Mouse (Mus musculus) midbrain, embryonic 14.5 days (tissue): ENCODE results near the gene Rpl10l. TPM values are rescaled to one million over a fixed set of nuclear protein-coding genes. Genes with fewer than 3 reads are reported as not detected.

Experiments
- ATAC-seq: fragments of 200-750 bp; cut with Nextera tagmentation; 2 replicates; pipeline ENCODE4 v1.8.0; 2017; ENCODE audit warnings: moderate number of reproducible peaks, moderate library complexity; ENCODE audit not compliant: low FRiP score, low TSS enrichment
- DNase-seq: peaks from one replicate; pipeline ENCODE4 v3.0.0-alpha.2; 2015
- H3K27ac ChIP-seq: fragments of 300-500 bp; sonication (generic); replicated peaks from 2 replicates; pipeline ENCODE4 v1.5.1; 2014; ENCODE audit warnings: mild to moderate bottlenecking, low read depth, low read length, moderate library complexity
- H3K27me3 ChIP-seq: fragments of 300-500 bp; sonication (generic); 2 replicates; pipeline ENCODE4 v1.6.1; 2014; ENCODE audit warnings: low read length, control low read depth, mixed read lengths; ENCODE audit not compliant: control insufficient read depth, insufficient read depth
- H3K36me3 ChIP-seq: fragments of 300-500 bp; sonication (generic); 2 replicates; pipeline ENCODE4 v1.6.1; 2014; ENCODE audit warnings: low read length, control low read depth; ENCODE audit not compliant: control insufficient read depth, insufficient read depth
- H3K4me1 ChIP-seq: fragments of 300-500 bp; sonication (generic); 2 replicates; pipeline ENCODE4 v1.6.1; 2014; ENCODE audit warnings: mild to moderate bottlenecking, antibody characterized with exemption, low read length, control low read depth; ENCODE audit not compliant: control insufficient read depth, insufficient read depth
- H3K4me2 ChIP-seq: fragments of 300-500 bp; sonication (generic); 2 replicates; pipeline ENCODE4 v1.6.1; 2014; ENCODE audit warnings: mild to moderate bottlenecking, low read length, moderate library complexity
- H3K4me3 ChIP-seq: fragments of 300-500 bp; sonication (generic); replicated peaks from 2 replicates; pipeline ENCODE4 v1.5.1; 2014; ENCODE audit warnings: low read depth, low read length
- H3K9ac ChIP-seq: fragments of 300-500 bp; sonication (generic); replicated peaks from 2 replicates; pipeline ENCODE4 v1.6.1; 2014; ENCODE audit warnings: mild to moderate bottlenecking, low read length, moderate library complexity
- H3K9me3 ChIP-seq: fragments of 300-500 bp; sonication (generic); 2 replicates; pipeline ENCODE4 v1.6.1; 2016; ENCODE audit warnings: low read length, control low read depth, mixed read lengths; ENCODE audit not compliant: control insufficient read depth
- WGBS: fragments of 180-500 bp; shearing (Covaris S2); extraction: QIAGEN DNeasy Blood & Tissue Kit; methylation state at CpG from one replicate; pipeline ENCODE4 v1.1.7; 2014; 5-methylcytosine and 5-hydroxymethylcytosine counted together
- polyA plus RNA-seq: library from polyadenylated mRNA; unstranded; fragments of >200 nt; fragmentation: Nextera tagmentation; extraction: Ambion mirVana; gene quantifications from 2 replicates; pipeline ENCODE4 v1.2.1, GENCODE M21; 2014

Gene Rpl10l
- not detected in 2 replicates for polyA plus RNA-seq

DNA sequence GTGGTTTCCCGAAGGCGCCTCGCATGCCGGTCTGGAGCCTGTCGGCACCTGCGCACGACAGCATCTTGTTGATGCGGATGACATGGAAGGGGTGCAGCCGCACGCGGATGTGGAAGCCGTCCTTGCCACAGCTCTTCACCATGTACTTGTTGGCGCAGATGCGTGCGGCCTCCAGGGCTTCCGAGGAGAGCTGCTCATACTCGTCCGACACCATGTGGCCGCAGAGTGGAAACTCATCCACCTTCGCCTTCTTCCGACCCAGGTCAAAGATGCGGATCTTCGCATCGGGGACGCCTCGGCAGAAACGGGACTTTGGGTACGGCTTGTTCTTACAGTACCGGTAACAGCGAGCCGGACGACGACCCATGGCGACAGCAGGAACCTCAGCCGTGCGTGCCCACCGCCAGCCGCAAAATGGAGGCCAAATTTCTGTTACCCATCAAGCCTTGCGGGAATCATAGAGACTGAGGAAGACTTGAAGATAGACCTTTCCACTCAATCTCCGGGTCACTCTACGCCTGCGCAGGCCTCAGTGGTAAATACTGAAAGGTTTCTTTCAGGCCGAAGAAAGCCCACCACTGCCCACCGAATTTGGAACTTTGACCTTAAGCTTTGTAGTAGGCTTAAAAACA is at the start of gene Rpl10l:
TSS of gene Rpl10l (minus strand) at position 411 of the 632 bp plus-strand sequence.
- Histone ChIP-seq H3K9ac (no peak within 1 kb of the TSS), H3K27ac (no peak within 1 kb of the TSS), H3K36me3 (no peaks in the 10 kb centered on the region), H3K27me3 (no peaks in the 10 kb centered on the region), H3K4me2 (no peak within 1 kb of the TSS), H3K4me3 (no peak within 1 kb of the TSS), H3K4me1 (no peaks in the 10 kb centered on the region), H3K9me3 (no peaks in the 10 kb centered on the region)
- no peak for DNase-seq
- ATAC-seq: no peak
- WGBS: 97% methylated on average over 44 of the region's 44 CpGs

DNA sequence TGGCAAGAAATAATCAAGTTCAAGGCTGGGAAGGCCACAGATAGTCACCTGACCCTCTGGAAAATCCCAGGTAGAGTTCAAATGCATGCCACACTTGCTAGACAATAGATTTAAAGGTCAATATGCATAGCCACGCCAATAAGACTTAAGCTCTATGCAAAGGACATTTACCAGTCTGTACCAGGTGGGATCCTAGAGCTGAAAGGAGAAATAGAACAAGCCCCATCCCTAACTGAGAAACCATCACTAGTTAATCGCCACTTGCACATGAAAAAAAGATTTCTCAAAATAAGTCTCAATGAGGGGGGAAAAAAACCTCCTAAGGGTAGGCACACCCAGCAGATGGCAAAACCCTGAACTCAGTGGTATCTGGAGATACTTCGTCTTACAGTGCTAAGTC is 8.3 kb downstream of the Rpl10l start:
- no peak overlapping the region for H3K4me3 ChIP-seq
- H3K4me2 ChIP-seq: no peak overlapping the region
- H3K27ac ChIP-seq: no peak overlapping the region
- no peaks in the 10 kb centered on the region for H3K27me3 ChIP-seq
- ATAC-seq (no peak), DNase-seq (no peak)
- 77% methylated on average over 3 of the region's 3 CpGs for WGBS
- H3K4me1 ChIP-seq: no peaks in the 10 kb centered on the region
- no peaks in the 10 kb centered on the region for H3K9me3 ChIP-seq
- H3K9ac ChIP-seq: no peak overlapping the region
- no peaks in the 10 kb centered on the region for H3K36me3 ChIP-seq

DNA sequence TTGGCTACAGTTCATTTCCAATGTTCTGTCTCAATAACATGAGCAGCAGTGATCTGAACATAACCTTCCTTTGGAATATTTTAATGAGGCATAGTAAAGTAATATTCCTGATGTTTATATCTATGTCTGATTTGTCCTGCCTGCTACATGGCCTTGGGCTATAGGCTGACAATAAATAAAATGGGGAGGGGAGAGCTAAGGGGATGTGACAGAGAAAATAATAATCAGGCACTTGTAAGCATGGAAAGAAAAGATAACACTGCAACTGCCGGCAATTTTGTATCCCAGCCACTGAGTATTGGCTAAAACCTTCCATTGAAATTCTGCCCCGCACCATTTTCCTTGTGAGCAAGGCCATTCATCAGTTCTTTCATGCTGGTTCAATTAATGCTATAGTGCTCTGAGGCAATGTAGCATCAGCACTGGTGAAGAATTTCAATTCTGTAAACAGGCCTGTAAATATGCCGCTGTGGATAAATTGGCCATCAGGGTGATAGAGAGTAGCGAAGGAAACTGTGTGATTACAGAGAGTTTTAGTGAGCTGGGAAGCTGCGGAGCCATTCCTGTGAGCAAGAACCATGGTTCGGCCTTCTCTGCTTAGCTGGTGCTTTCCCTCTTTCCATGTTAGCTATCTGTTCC is 38.6 kb downstream of the Rpl10l start:
- no peaks in the 10 kb centered on the region for H3K27me3 ChIP-seq
- no peaks in the 10 kb centered on the region for H3K36me3 ChIP-seq
- no peak for ATAC-seq
- WGBS: 75% methylated on average over 6 of the region's 6 CpGs
- H3K27ac ChIP-seq: no peak overlapping the region
- H3K4me1 ChIP-seq: no peaks in the 10 kb centered on the region
- no peak overlapping the region for H3K4me3 ChIP-seq
- DNase-seq: peak; percentile 33
- H3K9ac ChIP-seq: no peak overlapping the region
- H3K4me2 ChIP-seq: no peak overlapping the region
- H3K9me3 ChIP-seq: no peaks in the 10 kb centered on the region

DNA sequence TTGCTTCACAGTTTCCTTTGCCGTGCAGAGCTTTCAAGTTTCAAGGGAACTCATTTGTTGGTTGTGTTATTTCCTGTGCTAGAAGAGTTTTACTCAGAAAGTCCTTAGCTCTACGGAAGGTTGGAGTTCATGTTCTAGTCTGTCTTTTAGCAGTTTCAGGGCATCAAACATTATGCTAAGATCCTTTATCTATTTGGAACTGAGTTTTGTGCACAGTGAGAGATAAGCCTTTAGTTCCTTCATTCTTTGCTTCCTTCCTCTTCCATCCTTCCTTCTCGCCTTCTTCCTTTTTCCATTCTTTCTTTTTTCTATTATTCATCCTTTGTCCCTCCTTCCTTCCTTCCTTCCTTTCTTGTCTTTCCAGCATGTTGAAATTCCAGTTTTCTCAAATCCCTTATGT is 50.0 kb downstream of the Rpl10l start:
- H3K4me2 ChIP-seq: no peak overlapping the region
- H3K9ac ChIP-seq: no peak overlapping the region
- H3K27me3 ChIP-seq: no peaks in the 10 kb centered on the region
- no peak overlapping the region for H3K4me3 ChIP-seq
- H3K27ac ChIP-seq: no peak overlapping the region
- no peak for DNase-seq
- no peaks in the 10 kb centered on the region for H3K4me1 ChIP-seq
- no peak for ATAC-seq
- H3K36me3 ChIP-seq: no peaks in the 10 kb centered on the region
- WGBS: 89% methylated on average over 3 of the region's 3 CpGs
- H3K9me3 ChIP-seq: no peaks in the 10 kb centered on the region
